Mouse (Mus musculus): Measurements from ENCODE around the gene Srsf3. TPM values are rescaled to one million over a fixed set of nuclear protein-coding genes. Genes with fewer than 3 reads are reported as not detected.
A peak's percentile ranks its signal among the peaks of the same experiment; 100 is the strongest.

The Srsf3 gene
- polyA plus RNA-seq, 1 experiment from 2014 or later = 879 TPM

- no peak for ATAC-seq (ENCODE audit: insufficient number of reproducible peaks, low FRiP score, low TSS enrichment, low read depth)
- no peak overlapping the region for H3K27ac ChIP-seq (replicated peaks; ENCODE audit: low read depth, low read length)
- no peak overlapping the region for H3K4me2 ChIP-seq (ENCODE audit: low read depth, severe bottlenecking)
- H3K36me3 ChIP-seq (ENCODE audit: control insufficient read depth, insufficient read depth, low read length) = peaks cover 39% of the 10 kb centered on the region
- H3K4me1 ChIP-seq (ENCODE audit: control insufficient read depth, insufficient read depth, low read length) = no peaks in the 10 kb centered on the region
- no peak overlapping the region for H3K4me3 ChIP-seq (ENCODE audit: low read depth, low read length)
- 0 out of 2 replicates have a peak, but pooled peaks cover 3% of the 10 kb centered on the region for H3K9me3 ChIP-seq (ENCODE audit: control insufficient read depth, low read length)
- H3K27me3 ChIP-seq (ENCODE audit: control insufficient read depth, insufficient read depth, low read length) = no peaks in the 10 kb centered on the region
- WGBS = 91% methylated on average over 3 of the region's 3 CpGs
- no peak for DNase-seq (ENCODE audit: low spot score)
- H3K9ac ChIP-seq (ENCODE audit: low read length) = no peak overlapping the region
Observed at GRCm38 (mm10) chr17:29043583-29043982, 11.2 kb downstream of the Srsf3 start.

DNA sequence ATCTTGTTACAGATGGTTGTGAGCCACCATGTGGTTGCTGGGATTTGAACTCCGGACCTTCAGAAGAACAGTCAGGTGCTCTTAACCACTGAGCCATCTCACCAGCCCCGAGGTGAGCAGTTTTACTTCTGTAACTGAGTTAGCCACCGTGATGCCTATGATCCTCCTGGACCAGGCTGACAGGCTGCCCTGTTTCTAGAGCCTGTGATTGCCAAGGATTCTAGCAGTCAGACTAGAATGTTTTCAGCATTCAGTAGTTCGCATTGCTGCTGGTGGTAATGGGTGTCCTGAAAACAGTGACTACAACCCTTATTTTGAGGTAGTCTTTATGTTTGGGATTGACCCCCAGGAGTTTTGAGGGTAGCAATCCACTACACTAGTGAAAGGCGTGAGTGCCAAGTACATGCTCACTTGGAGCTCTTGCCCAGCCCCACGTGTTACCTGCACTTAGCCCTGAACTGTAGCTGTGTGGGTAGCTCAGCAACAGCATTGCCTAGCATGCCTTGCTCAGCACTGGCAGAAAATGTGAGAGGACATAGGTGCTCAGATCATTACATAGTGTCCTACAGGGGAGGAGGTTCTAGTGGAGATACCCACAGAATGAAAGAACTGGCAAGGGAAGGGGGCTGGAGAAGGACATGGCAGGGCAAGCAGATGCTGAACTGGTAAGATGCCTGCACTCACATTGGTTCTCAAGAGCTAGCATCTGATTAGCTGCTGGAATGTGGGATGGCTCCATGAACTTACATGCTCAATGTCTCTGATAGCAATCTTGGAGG lies 11.9 kb downstream of the Srsf3 start:
- no peak for ATAC-seq (ENCODE audit: insufficient number of reproducible peaks, low FRiP score, low TSS enrichment, low read depth)
- WGBS = 87% methylated on average over 6 of the region's 6 CpGs
- DNase-seq (ENCODE audit: low spot score) = no peak

GRCm38 (mm10) chr17:29044925-29045319 lies 12.5 kb downstream of the Srsf3 start:
- Histone ChIP-seq H3K4me2 (ENCODE audit: low read depth, severe bottlenecking) (no peak overlapping the region), H3K4me3 (ENCODE audit: low read depth, low read length) (no peak overlapping the region), H3K4me1 (ENCODE audit: control insufficient read depth, insufficient read depth, low read length) (no peaks in the 10 kb centered on the region), H3K36me3 (ENCODE audit: control insufficient read depth, insufficient read depth, low read length) (peaks cover 32% of the 10 kb centered on the region), H3K9me3 (ENCODE audit: control insufficient read depth, low read length) (0 out of 2 replicates have a peak, but pooled peaks cover 3% of the 10 kb centered on the region), H3K27ac (replicated peaks; ENCODE audit: low read depth, low read length) (no peak overlapping the region), H3K27me3 (ENCODE audit: control insufficient read depth, insufficient read depth, low read length) (no peaks in the 10 kb centered on the region), H3K9ac (ENCODE audit: low read length) (no peak overlapping the region)
- ATAC-seq (ENCODE audit: insufficient number of reproducible peaks, low FRiP score, low TSS enrichment, low read depth) (no peak), DNase-seq (ENCODE audit: low spot score) (no peak)
- 73% methylated on average over 1 of the region's 1 CpGs for WGBS

More for the DNA sequence above, 11.9 kb downstream of the Srsf3 start:
- Histone ChIP-seq H3K9ac (ENCODE audit: low read length) (no peak overlapping the region), H3K4me3 (ENCODE audit: low read depth, low read length) (no peak overlapping the region), H3K36me3 (ENCODE audit: control insufficient read depth, insufficient read depth, low read length) (peaks cover 37% of the 10 kb centered on the region), H3K27ac (replicated peaks; ENCODE audit: low read depth, low read length) (no peak overlapping the region), H3K4me1 (ENCODE audit: control insufficient read depth, insufficient read depth, low read length) (no peaks in the 10 kb centered on the region), H3K4me2 (ENCODE audit: low read depth, severe bottlenecking) (no peak overlapping the region), H3K9me3 (ENCODE audit: control insufficient read depth, low read length) (0 out of 2 replicates have a peak, but pooled peaks cover 3% of the 10 kb centered on the region), H3K27me3 (ENCODE audit: control insufficient read depth, insufficient read depth, low read length) (no peaks in the 10 kb centered on the region)

- no peak overlapping the region for H3K27ac ChIP-seq (replicated peaks; ENCODE audit: low read depth, low read length)
- H3K27me3 ChIP-seq (ENCODE audit: control insufficient read depth, insufficient read depth, low read length) = no peaks in the 10 kb centered on the region
- 75% methylated on average over 12 of the region's 12 CpGs for WGBS
- 0 out of 2 replicates have a peak, but pooled peaks cover 3% of the 10 kb centered on the region for H3K9me3 ChIP-seq (ENCODE audit: control insufficient read depth, low read length)
- H3K9ac ChIP-seq (ENCODE audit: low read length) = no peak overlapping the region
- peaks cover 24% of the 10 kb centered on the region for H3K36me3 ChIP-seq (ENCODE audit: control insufficient read depth, insufficient read depth, low read length)
- H3K4me1 ChIP-seq (ENCODE audit: control insufficient read depth, insufficient read depth, low read length) = peaks cover 4% of the 10 kb centered on the region; the same call in 1 of the 2 replicates
- DNase-seq (ENCODE audit: low spot score) (no peak), ATAC-seq (ENCODE audit: insufficient number of reproducible peaks, low FRiP score, low TSS enrichment, low read depth) (no peak; the same call in 1 of the 2 replicates)
- no peak overlapping the region for H3K4me2 ChIP-seq (ENCODE audit: low read depth, severe bottlenecking)
- no peak overlapping the region for H3K4me3 ChIP-seq (ENCODE audit: low read depth, low read length)
Observed at GRCm38 (mm10) chr17:29045741-29046530, 13.5 kb downstream of the Srsf3 start.

DNA sequence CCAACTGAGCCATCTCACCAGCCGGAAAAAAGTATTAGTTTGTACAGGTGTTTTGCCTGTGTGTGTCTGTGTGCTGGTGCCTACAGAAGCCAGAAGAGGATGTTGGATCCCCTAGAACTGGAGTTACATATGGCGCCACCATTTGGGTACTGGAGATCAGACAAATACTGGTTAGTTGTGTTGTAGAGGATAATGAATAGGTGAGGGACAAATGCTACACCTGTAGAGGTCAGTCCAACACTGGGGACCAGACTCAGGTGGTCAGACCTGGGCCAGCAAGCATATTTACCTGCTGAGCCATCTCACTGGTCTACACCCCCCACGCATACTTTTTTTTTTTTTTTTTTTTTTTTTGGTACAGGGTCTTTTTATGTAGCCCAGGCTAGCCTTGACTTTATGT lies 14.4 kb downstream of the Srsf3 start:
- 0 out of 2 replicates have a peak, but pooled peaks cover 3% of the 10 kb centered on the region for H3K9me3 ChIP-seq (ENCODE audit: control insufficient read depth, low read length)
- H3K4me1 ChIP-seq (ENCODE audit: control insufficient read depth, insufficient read depth, low read length) = peaks cover 4% of the 10 kb centered on the region; the same call in 1 of the 2 replicates
- no peak overlapping the region for H3K9ac ChIP-seq (ENCODE audit: low read length)
- WGBS = 86% methylated on average over 2 of the region's 3 CpGs
- peaks cover 23% of the 10 kb centered on the region for H3K36me3 ChIP-seq (ENCODE audit: control insufficient read depth, insufficient read depth, low read length)
- H3K4me2 ChIP-seq (ENCODE audit: low read depth, severe bottlenecking) = no peak overlapping the region
- H3K27me3 ChIP-seq (ENCODE audit: control insufficient read depth, insufficient read depth, low read length) = no peaks in the 10 kb centered on the region
- H3K4me3 ChIP-seq (ENCODE audit: low read depth, low read length) = no peak overlapping the region
- ATAC-seq (ENCODE audit: insufficient number of reproducible peaks, low FRiP score, low TSS enrichment, low read depth) (no peak), DNase-seq (ENCODE audit: low spot score) (no peak)
- H3K27ac ChIP-seq (replicated peaks; ENCODE audit: low read depth, low read length) = no peak overlapping the region

DNA sequence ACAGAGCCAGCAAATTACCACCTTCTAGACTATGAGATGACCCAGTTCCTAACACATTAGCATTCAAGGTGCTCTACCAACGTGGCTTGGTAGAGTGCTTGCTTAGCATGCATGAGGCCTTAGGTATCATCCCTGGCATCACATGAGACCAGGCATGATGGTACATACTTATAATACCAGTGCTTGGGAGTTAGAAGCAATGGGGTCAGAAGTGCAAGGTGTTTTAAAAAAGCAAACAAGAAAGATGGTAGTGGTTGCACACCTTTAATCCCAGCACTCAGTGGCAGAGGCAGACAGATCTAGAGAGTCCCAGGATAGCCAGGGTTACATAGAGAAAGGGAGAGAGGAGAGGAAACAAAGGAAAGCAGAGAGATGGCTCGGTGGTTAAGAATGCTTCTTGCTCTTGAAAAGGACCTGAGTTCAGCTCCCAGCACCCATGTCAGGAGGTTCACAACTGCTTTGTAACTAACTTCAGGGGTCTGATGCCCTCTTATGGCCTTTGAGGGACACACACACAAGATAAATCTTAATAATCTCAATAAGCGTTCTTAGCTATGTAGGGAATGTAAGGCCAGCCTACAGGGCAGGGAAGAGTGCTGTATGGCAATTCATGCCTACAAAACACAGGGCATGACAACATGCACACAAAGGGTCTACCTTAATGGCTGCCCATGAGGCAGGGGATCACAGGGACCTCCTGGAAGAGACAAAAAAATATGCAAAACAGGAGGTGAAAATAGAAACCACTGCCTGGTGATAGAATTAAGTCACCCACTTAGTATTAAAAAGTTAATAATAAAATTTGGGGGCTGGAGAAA lies 15.5 kb downstream of the Srsf3 start:
- Histone ChIP-seq H3K4me2 (ENCODE audit: low read depth, severe bottlenecking) (no peak overlapping the region), H3K9me3 (ENCODE audit: control insufficient read depth, low read length) (0 out of 2 replicates have a peak, but pooled peaks cover 3% of the 10 kb centered on the region), H3K27me3 (ENCODE audit: control insufficient read depth, insufficient read depth, low read length) (no peaks in the 10 kb centered on the region), H3K36me3 (ENCODE audit: control insufficient read depth, insufficient read depth, low read length) (peaks cover 23% of the 10 kb centered on the region), H3K4me1 (ENCODE audit: control insufficient read depth, insufficient read depth, low read length) (peaks cover 4% of the 10 kb centered on the region; the same call in 1 of the 2 replicates), H3K27ac (replicated peaks; ENCODE audit: low read depth, low read length) (no peak overlapping the region), H3K4me3 (ENCODE audit: low read depth, low read length) (no peak overlapping the region), H3K9ac (ENCODE audit: low read length) (no peak overlapping the region)
- DNase-seq (ENCODE audit: low spot score) (no peak), ATAC-seq (ENCODE audit: insufficient number of reproducible peaks, low FRiP score, low TSS enrichment, low read depth) (no peak)
- WGBS = 72% methylated on average over 3 of the region's 3 CpGs

GRCm38 (mm10) chr17:29048748-29049507 lies 16.5 kb downstream of the Srsf3 start:
- peak; percentile 94 for DNase-seq (ENCODE audit: low spot score)
- no peak overlapping the region for H3K4me2 ChIP-seq (ENCODE audit: low read depth, severe bottlenecking)
- 0 out of 2 replicates have a peak, but pooled peaks have one; percentile 32 for ATAC-seq (ENCODE audit: insufficient number of reproducible peaks, low FRiP score, low TSS enrichment, low read depth)
- no peaks in the 10 kb centered on the region for H3K27me3 ChIP-seq (ENCODE audit: control insufficient read depth, insufficient read depth, low read length)
- 19% methylated on average over 13 of the region's 13 CpGs for WGBS
- 0 out of 2 replicates have a peak, but pooled peaks cover 3% of the 10 kb centered on the region for H3K9me3 ChIP-seq (ENCODE audit: control insufficient read depth, low read length)
- H3K36me3 ChIP-seq (ENCODE audit: control insufficient read depth, insufficient read depth, low read length) = peaks cover 17% of the 10 kb centered on the region
- peaks cover 4% of the 10 kb centered on the region; the same call in 1 of the 2 replicates for H3K4me1 ChIP-seq (ENCODE audit: control insufficient read depth, insufficient read depth, low read length)
- H3K27ac ChIP-seq (replicated peaks; ENCODE audit: low read depth, low read length) = no peak overlapping the region
- no peak overlapping the region for H3K4me3 ChIP-seq (ENCODE audit: low read depth, low read length)
- H3K9ac ChIP-seq (ENCODE audit: low read length) = no peak overlapping the region

Measured in limb, embryonic 11.5 days (tissue).